Mouse (Mus musculus): Measurements from ENCODE around the gene Dync1li2. TPM values are rescaled to one million over a fixed set of nuclear protein-coding genes. Genes with fewer than 3 reads are reported as not detected.

Gene Dync1li2
- total RNA-seq (2014; rRNA removed) (80.5 and 106 TPM in 2 replicates), polyA plus RNA-seq (2015; fragmentation: Nextera tagmentation; extraction: Ambion mirVana) (66.5 and 73.4 TPM in 2 replicates)

- Histone ChIP-seq H3K4me2 (ENCODE audit: low read depth, low read length, poor library complexity, severe bottlenecking) (peak within 1 kb of the TSS; percentile 71), H3K36me3 (ENCODE audit: insufficient read depth, low read length) (peaks cover 18% of the 10 kb centered on the region), H3K4me1 (ENCODE audit: insufficient read depth, low read length) (no peaks in the 10 kb centered on the region; the same call in 1 of the 2 replicates), H3K27ac (ENCODE audit: low read depth, low read length) (peak within 1 kb of the TSS; percentile 95), H3K27me3 (ENCODE audit: insufficient read depth, low read length) (no peaks in the 10 kb centered on the region), H3K9me3 (ENCODE audit: low read length) (no peaks in the 10 kb centered on the region), H3K4me3 (ENCODE audit: low read depth, low read length) (peak within 1 kb of the TSS; percentile 98), H3K9ac (replicated peaks; ENCODE audit: low read length, poor library complexity, severe bottlenecking) (peak within 1 kb of the TSS; percentile 96)
- WGBS = under 1% methylated on average over 66 of the region's 75 CpGs
- TF ChIP-seq CTCF (IDR thresholded peaks at IDR 0.05) = peak; percentile 90
- DNase-seq (ENCODE audit: low spot score) (peak; percentile 91), ATAC-seq (ENCODE audit: low FRiP score) (peak; percentile 89)
Measured at GRCm38 (mm10) chr8:104442299-104443124, at the start of gene Dync1li2. Dync1li2 (minus strand) TSS chr8:104443047.

- ATAC-seq (ENCODE audit: low FRiP score) (no peak), DNase-seq (ENCODE audit: low spot score) (no peak)
- Histone ChIP-seq H3K27ac (ENCODE audit: low read depth, low read length) (no peak overlapping the region), H3K9ac (replicated peaks; ENCODE audit: low read length, poor library complexity, severe bottlenecking) (no peak overlapping the region), H3K9me3 (ENCODE audit: low read length) (no peaks in the 10 kb centered on the region), H3K4me2 (ENCODE audit: low read depth, low read length, poor library complexity, severe bottlenecking) (no peak overlapping the region), H3K4me1 (ENCODE audit: insufficient read depth, low read length) (no peaks in the 10 kb centered on the region), H3K36me3 (ENCODE audit: insufficient read depth, low read length) (no peaks in the 10 kb centered on the region), H3K27me3 (ENCODE audit: insufficient read depth, low read length) (no peaks in the 10 kb centered on the region), H3K4me3 (ENCODE audit: low read depth, low read length) (no peak overlapping the region)
- 65% methylated on average over 1 of the region's 1 CpGs for WGBS
- TF ChIP-seq CTCF (IDR thresholded peaks at IDR 0.05) = no peak
Measured at GRCm38 (mm10) chr8:104479091-104479490, 36.2 kb upstream of the Dync1li2 start.

GRCm38 (mm10) chr8:104472465-104472864, 29.6 kb upstream of the Dync1li2 start:
- Histone ChIP-seq H3K9me3 (ENCODE audit: low read length) (no peaks in the 10 kb centered on the region), H3K27me3 (ENCODE audit: insufficient read depth, low read length) (no peaks in the 10 kb centered on the region), H3K4me1 (ENCODE audit: insufficient read depth, low read length) (no peaks in the 10 kb centered on the region), H3K9ac (replicated peaks; ENCODE audit: low read length, poor library complexity, severe bottlenecking) (no peak overlapping the region), H3K4me2 (ENCODE audit: low read depth, low read length, poor library complexity, severe bottlenecking) (no peak overlapping the region), H3K4me3 (ENCODE audit: low read depth, low read length) (no peak overlapping the region), H3K27ac (ENCODE audit: low read depth, low read length) (no peak overlapping the region), H3K36me3 (ENCODE audit: insufficient read depth, low read length) (no peaks in the 10 kb centered on the region)
- DNase-seq (ENCODE audit: low spot score) = no peak
- TF ChIP-seq CTCF (IDR thresholded peaks at IDR 0.05) = no peak
- no peak for ATAC-seq (ENCODE audit: low FRiP score)
- 79% methylated on average over 3 of the region's 3 CpGs for WGBS

GRCm38 (mm10) chr8:104467463-104467862, 24.6 kb upstream of the Dync1li2 start:
- TF ChIP-seq CTCF (IDR thresholded peaks at IDR 0.05) = no peak
- no peak overlapping the region for H3K4me3 ChIP-seq (ENCODE audit: low read depth, low read length)
- no peaks in the 10 kb centered on the region for H3K36me3 ChIP-seq (ENCODE audit: insufficient read depth, low read length)
- DNase-seq (ENCODE audit: low spot score) = no peak
- H3K4me2 ChIP-seq (ENCODE audit: low read depth, low read length, poor library complexity, severe bottlenecking) = no peak overlapping the region
- 72% methylated on average over 2 of the region's 2 CpGs for WGBS
- ATAC-seq (ENCODE audit: low FRiP score) = no peak
- no peaks in the 10 kb centered on the region for H3K27me3 ChIP-seq (ENCODE audit: insufficient read depth, low read length)
- H3K4me1 ChIP-seq (ENCODE audit: insufficient read depth, low read length) = no peaks in the 10 kb centered on the region
- no peak overlapping the region for H3K9ac ChIP-seq (replicated peaks; ENCODE audit: low read length, poor library complexity, severe bottlenecking)
- H3K9me3 ChIP-seq (ENCODE audit: low read length) = no peaks in the 10 kb centered on the region
- no peak overlapping the region for H3K27ac ChIP-seq (ENCODE audit: low read depth, low read length)

- no peak for DNase-seq (ENCODE audit: low spot score)
- H3K27ac ChIP-seq (ENCODE audit: low read depth, low read length) = no peak overlapping the region
- no peak overlapping the region for H3K4me3 ChIP-seq (ENCODE audit: low read depth, low read length)
- H3K9ac ChIP-seq (replicated peaks; ENCODE audit: low read length, poor library complexity, severe bottlenecking) = no peak overlapping the region
- no peak for ATAC-seq (ENCODE audit: low FRiP score)
- H3K36me3 ChIP-seq (ENCODE audit: insufficient read depth, low read length) = no peaks in the 10 kb centered on the region
- H3K4me1 ChIP-seq (ENCODE audit: insufficient read depth, low read length) = no peaks in the 10 kb centered on the region
- no peak for TF ChIP-seq CTCF (IDR thresholded peaks at IDR 0.05)
- H3K9me3 ChIP-seq (ENCODE audit: low read length) = no peaks in the 10 kb centered on the region
- no peak overlapping the region for H3K4me2 ChIP-seq (ENCODE audit: low read depth, low read length, poor library complexity, severe bottlenecking)
- WGBS = 83% methylated on average over 3 of the region's 3 CpGs
- no peaks in the 10 kb centered on the region for H3K27me3 ChIP-seq (ENCODE audit: insufficient read depth, low read length)
Measured at GRCm38 (mm10) chr8:104452177-104452576, 9.3 kb upstream of the Dync1li2 start.

- H3K27ac ChIP-seq (ENCODE audit: low read depth, low read length) = no peak overlapping the region
- ATAC-seq (ENCODE audit: low FRiP score) (no peak), DNase-seq (ENCODE audit: low spot score) (no peak)
- WGBS = 85% methylated on average over 3 of the region's 3 CpGs
- no peaks in the 10 kb centered on the region for H3K36me3 ChIP-seq (ENCODE audit: insufficient read depth, low read length)
- H3K4me1 ChIP-seq (ENCODE audit: insufficient read depth, low read length) = no peaks in the 10 kb centered on the region
- no peak overlapping the region for H3K4me3 ChIP-seq (ENCODE audit: low read depth, low read length)
- H3K9me3 ChIP-seq (ENCODE audit: low read length) = no peaks in the 10 kb centered on the region
- no peak overlapping the region for H3K9ac ChIP-seq (replicated peaks; ENCODE audit: low read length, poor library complexity, severe bottlenecking)
- TF ChIP-seq CTCF (IDR thresholded peaks at IDR 0.05) = no peak
- H3K4me2 ChIP-seq (ENCODE audit: low read depth, low read length, poor library complexity, severe bottlenecking) = no peak overlapping the region
- no peaks in the 10 kb centered on the region for H3K27me3 ChIP-seq (ENCODE audit: insufficient read depth, low read length)
Measured at GRCm38 (mm10) chr8:104448796-104449195, 5.9 kb upstream of the Dync1li2 start.
